8 mouse cellular contexts compared by ENCODE assay signal in genomic region chr10:92722620-92722988, GRCm38 (mm10). TPM values are rescaled to one million over a fixed set of nuclear protein-coding genes. Genes with fewer than 3 reads are reported as not detected.
A peak's percentile ranks its signal among the peaks of the same experiment; 100 is the strongest.
DNase-seq lines count a peak whose midpoint lies in the region; ATAC-seq and TF ChIP-seq lines count a peak whose summit lies in the region.

No protein-coding gene starts in this region.

- H3K9ac ChIP-seq in heart, postnatal 0 days (replicated peaks; ENCODE audit: low read depth, low read length): peak overlapping the region; percentile 90; the same call in 1 of the 2 replicates
- peak overlapping the region; percentile 92; the same call in 1 of the 2 replicates for H3K9ac ChIP-seq in hindbrain, embryonic 11.5 days (ENCODE audit: low read depth, low read length)
- peak overlapping the region; percentile 87 for H3K9ac ChIP-seq in midbrain, embryonic 12.5 days (replicated peaks)

- no peak for TF ChIP-seq CTCF in heart, postnatal 0 days (IDR thresholded peaks at IDR 0.05; ENCODE audit: low read depth)
- TF ChIP-seq CTCF in G1E (IDR thresholded peaks at IDR 0.05; ENCODE audit: low read depth, low read length): no peak

- H3K27me3 ChIP-seq in heart, postnatal 0 days (ENCODE audit: control insufficient read depth, insufficient read depth, low read length): no peaks in the 10 kb centered on the region
- H3K27me3 ChIP-seq in G1E (ENCODE audit: insufficient read depth, low read length): no peaks in the 10 kb centered on the region
- no peaks in the 10 kb centered on the region for H3K27me3 ChIP-seq in hindbrain, embryonic 11.5 days (ENCODE audit: control insufficient read depth, insufficient read depth, low read length)
- no peaks in the 10 kb centered on the region for H3K27me3 ChIP-seq in midbrain, embryonic 12.5 days

- peak overlapping the region; percentile 95 for H3K27ac ChIP-seq in heart, postnatal 0 days (ENCODE audit: low read depth)
- peak overlapping the region; percentile 5; the same call in 1 of the 2 replicates for H3K27ac ChIP-seq in hindbrain, embryonic 11.5 days (ENCODE audit: low read depth, low read length)
- peak overlapping the region; percentile 82 for H3K27ac ChIP-seq in midbrain, embryonic 12.5 days (replicated peaks)

- DNase-seq in heart, postnatal 0 days (ENCODE audit: low spot score): no peak
- DNase-seq in heart, adult 18-20 months: no peak
- DNase-seq in G1E (ENCODE audit: low spot score): no peak
- no peak for DNase-seq in hindbrain, embryonic 11.5 days (ENCODE audit: low spot score)
- DNase-seq in embryo, embryonic 10 days (ENCODE audit: low spot score): no peak
- DNase-seq in right cerebral cortex, postnatal 10 days (ENCODE audit: low spot score in 2 of 2): no peak
- DNase-seq in urinary bladder, postnatal 4 days (ENCODE audit: low spot score in 2 of 2): no peak

- ATAC-seq in heart, postnatal 0 days (ENCODE audit: insufficient read depth, low read depth): no peak
- ATAC-seq in G1E (ENCODE audit: extremely low read depth, insufficient number of reproducible peaks, low FRiP score, poor library complexity, severe bottlenecking): no peak
- peak; percentile 55 for ATAC-seq in hindbrain, embryonic 11.5 days (ENCODE audit: low FRiP score)
- no peak for ATAC-seq in midbrain, embryonic 12.5 days (ENCODE audit: low FRiP score, low read depth)

- 38% methylated on average over 5 of the region's 5 CpGs for WGBS in heart, postnatal 0 days
- WGBS in hindbrain, embryonic 11.5 days: 43% methylated on average over 5 of the region's 5 CpGs
- 31% methylated on average over 5 of the region's 5 CpGs for whole genome bisulfite sequencing in midbrain, embryonic 12.5 days

- no peaks in the 10 kb centered on the region for H3K36me3 ChIP-seq in heart, postnatal 0 days (replicated peaks; ENCODE audit: control insufficient read depth, insufficient read depth, low read length)
- H3K36me3 ChIP-seq in G1E (replicated peaks): peaks cover 21% of the 10 kb centered on the region
- no peaks in the 10 kb centered on the region for H3K36me3 ChIP-seq in hindbrain, embryonic 11.5 days (ENCODE audit: control insufficient read depth, insufficient read depth, low read length)
- peaks cover 6% of the 10 kb centered on the region; the same call in 1 of the 2 replicates for H3K36me3 ChIP-seq in midbrain, embryonic 12.5 days

- TF ChIP-seq EP300 in heart, postnatal 0 days (IDR thresholded peaks at IDR 0.05; ENCODE audit: low read depth): no peak; the same call in 1 of the 2 replicates

- peaks cover 4% of the 10 kb centered on the region; the same call in 1 of the 2 replicates for H3K4me1 ChIP-seq in heart, postnatal 0 days (ENCODE audit: control insufficient read depth, insufficient read depth)
- H3K4me1 ChIP-seq in G1E (ENCODE audit: insufficient read depth, low read depth, low read length): peaks cover 18% of the 10 kb centered on the region
- no peaks in the 10 kb centered on the region for H3K4me1 ChIP-seq in hindbrain, embryonic 11.5 days (replicated peaks; ENCODE audit: control insufficient read depth, insufficient read depth, low read length)
- peaks cover 6% of the 10 kb centered on the region for H3K4me1 ChIP-seq in midbrain, embryonic 12.5 days

- peak overlapping the region; percentile 84 for H3K4me2 ChIP-seq in heart, postnatal 0 days (ENCODE audit: low read depth, low read length)
- peak overlapping the region; percentile 77 for H3K4me2 ChIP-seq in hindbrain, embryonic 11.5 days (replicated peaks; ENCODE audit: low read depth, low read length)
- H3K4me2 ChIP-seq in midbrain, embryonic 12.5 days (replicated peaks): peak overlapping the region; percentile 78

- peak overlapping the region; percentile 71 for H3K4me3 ChIP-seq in heart, postnatal 0 days (ENCODE audit: low read depth, low read length)
- H3K4me3 ChIP-seq in G1E (ENCODE audit: low read depth, low read length): peak overlapping the region; percentile 83
- peak overlapping the region; percentile 90 for H3K4me3 ChIP-seq in hindbrain, embryonic 11.5 days (ENCODE audit: low read depth, low read length)
- H3K4me3 ChIP-seq in midbrain, embryonic 12.5 days: peak overlapping the region; percentile 95

- 0 out of 2 replicates have a peak, but pooled peaks cover 10% of the 10 kb centered on the region for H3K9me3 ChIP-seq in heart, postnatal 0 days (replicated peaks; ENCODE audit: control insufficient read depth, low read length)
- peaks cover 7% of the 10 kb centered on the region; the same call in 1 of the 2 replicates for H3K9me3 ChIP-seq in G1E (replicated peaks)
- H3K9me3 ChIP-seq in hindbrain, embryonic 11.5 days (ENCODE audit: control insufficient read depth, low read length): no peaks in the 10 kb centered on the region
- H3K9me3 ChIP-seq in midbrain, embryonic 12.5 days: 0 out of 2 replicates have a peak, but pooled peaks cover 7% of the 10 kb centered on the region

RNA-seq across cellular contexts. Expression of gene Nedd1, which starts 0.4 kb away (rescaled TPM):
- 21.0 and 29.5 TPM in 2 replicates for total RNA-seq in heart, postnatal 0 days (2014; rRNA removed; ENCODE audit: low replicate concordance)
- polyA plus RNA-seq in heart, postnatal 0 days (2015; fragmentation: Nextera tagmentation; extraction: Ambion mirVana): 23.6 and 26.3 TPM in 2 replicates
- total RNA-seq in heart, adult 18-20 months (2021): 10 to 100 TPM; 20.8 to 22.3 TPM
- total RNA-seq in G1E (2014; fragmentation: Nextera tagmentation): 39.7 and 42.5 TPM in 2 replicates
- 39.2 and 41.4 TPM in 2 replicates for total RNA-seq in G1E (2017)
- 14.3 and 21.5 TPM in 2 replicates for polyA plus RNA-seq in G1E (2012)
- polyA plus RNA-seq in hindbrain, embryonic 11.5 days (2014; fragmentation: Nextera tagmentation; extraction: Ambion mirVana): 57.5 and 60.5 TPM in 2 replicates
- 44.8 and 46.7 TPM in 2 replicates for polyA plus RNA-seq in midbrain, embryonic 12.5 days (2016; fragmentation: Nextera tagmentation; extraction: Ambion mirVana)

Comparison
In these comparisons a context has a peak if more than half of its experiments do, and no peak if none do; other contexts are left out.
1. H3K27ac ChIP-seq: peak in every context shown above with its lines; median percentile 95 in heart, postnatal 0 days; 82 in midbrain, embryonic 12.5 days; 5 in hindbrain, embryonic 11.5 days.